Mouse (Mus musculus) megakaryocyte, adult 5-6 weeks (primary cell): ENCODE data around the gene Eif4e3. TPM values are rescaled to one million over a fixed set of nuclear protein-coding genes. Genes with fewer than 3 reads are reported as not detected.

Source experiments
- ATAC-seq: 2 replicates; pipeline ENCODE4 v1.8.0; 2016; ENCODE audit warnings: mild to moderate bottlenecking, inconsistent platforms; ENCODE audit not compliant: poor library complexity, severe bottlenecking
- total RNA-seq, 2 experiments: library from RNA; stranded (forward) in 1 of 2; stranded (reverse) in 1 of 2; fragments of 153-499, 151-499 nt in 1 of 2; fragments of 221-1000, 200-1000 nt in 1 of 2; gene quantifications; 2 replicates each; pipeline versions ENCODE4 v1.2.3 to v1.2.4; 2015 to 2017

Eif4e3 gene
- total RNA-seq, 2 experiments from 2014 or later: 45.4 to 48.3 TPM

DNA sequence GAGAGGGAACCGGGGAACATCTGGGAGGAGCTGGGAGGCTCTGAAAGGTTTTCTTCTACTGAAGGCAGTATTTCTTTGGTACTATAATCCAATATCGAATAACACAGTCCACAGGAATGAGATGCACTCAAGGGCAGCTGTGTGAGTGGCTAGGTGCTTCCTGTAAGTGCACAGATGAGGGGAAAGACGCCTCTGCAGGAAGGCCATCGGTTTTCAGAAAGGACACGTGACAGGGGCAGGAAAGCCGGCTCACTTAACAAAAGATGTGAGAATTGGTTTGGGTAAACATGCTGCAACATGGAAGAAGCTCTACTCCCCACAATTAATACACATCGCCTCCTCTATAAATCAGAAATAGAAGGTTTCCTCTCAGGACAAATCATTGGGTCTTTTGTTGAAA is 40.8 kb downstream of the Eif4e3 start:
- ATAC-seq: 0 out of 2 replicates have a peak, but pooled peaks have one; percentile 33

GRCm38 (mm10) chr6:99625306-99625705 is 41.3 kb downstream of the Eif4e3 start:
- ATAC-seq: peak; percentile 46; the same call in 1 of the 2 replicates

- no peak for ATAC-seq
Measured at GRCm38 (mm10) chr6:99624542-99624941, 42.0 kb downstream of the Eif4e3 start.

DNA sequence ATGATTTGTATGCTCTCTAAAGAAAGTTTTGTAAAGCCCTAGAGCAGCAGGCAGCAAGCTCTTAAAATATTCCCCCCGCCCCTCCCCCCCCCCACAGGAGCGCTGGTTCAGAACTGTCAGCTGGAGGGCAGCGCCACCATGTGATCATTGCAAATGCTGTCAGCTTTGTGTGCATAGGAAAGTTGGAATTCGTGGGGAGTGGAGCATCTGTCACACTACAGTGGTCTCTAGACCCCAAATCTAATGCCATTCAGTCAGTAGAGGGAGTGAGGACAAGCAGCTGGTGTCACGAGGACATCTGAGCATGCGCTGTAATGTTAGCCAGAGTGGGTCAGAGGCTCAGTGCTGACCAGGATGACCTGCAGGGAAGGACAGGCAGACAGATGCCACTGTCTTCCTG is 42.9 kb downstream of the Eif4e3 start:
- no peak for ATAC-seq

DNA sequence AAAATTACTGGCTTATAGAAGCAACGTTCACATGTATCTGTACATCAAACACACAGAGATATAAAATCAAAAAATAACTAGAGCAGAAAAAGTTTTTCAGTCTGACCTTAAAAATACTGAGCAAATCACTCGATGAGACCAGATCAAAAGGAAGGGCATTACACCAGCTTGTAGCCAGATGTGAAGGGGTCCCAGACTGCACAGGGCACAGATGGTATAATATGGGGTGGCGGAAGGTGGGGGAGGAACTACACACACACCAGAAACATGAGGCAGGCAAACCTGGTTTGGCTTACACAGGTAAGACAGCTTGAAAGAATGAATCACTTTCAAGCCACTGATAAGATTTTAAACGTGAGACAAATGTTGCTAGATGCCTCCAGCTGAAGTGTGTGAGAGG is 45.4 kb downstream of the Eif4e3 start:
- ATAC-seq: no peak

DNA sequence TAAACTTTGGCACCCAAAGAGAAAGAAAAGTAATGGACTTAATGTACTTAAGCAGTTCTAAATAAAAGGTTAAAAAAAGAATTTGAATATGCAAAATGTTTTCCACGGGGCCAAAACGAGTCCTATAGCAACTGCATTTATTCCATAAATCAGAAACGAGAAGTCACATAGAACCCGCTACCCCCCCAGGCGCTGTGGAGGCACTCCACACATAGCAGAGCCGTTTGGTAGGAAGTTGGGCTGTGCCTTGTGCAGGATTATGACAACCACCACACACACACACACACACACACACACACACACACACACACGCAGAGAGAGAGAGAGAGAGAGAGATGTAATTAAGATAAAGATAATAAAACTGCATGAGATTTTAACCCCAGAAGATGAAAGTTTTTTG is 46.1 kb downstream of the Eif4e3 start:
- ATAC-seq: peak; percentile 56; the same call in 1 of the 2 replicates

DNA sequence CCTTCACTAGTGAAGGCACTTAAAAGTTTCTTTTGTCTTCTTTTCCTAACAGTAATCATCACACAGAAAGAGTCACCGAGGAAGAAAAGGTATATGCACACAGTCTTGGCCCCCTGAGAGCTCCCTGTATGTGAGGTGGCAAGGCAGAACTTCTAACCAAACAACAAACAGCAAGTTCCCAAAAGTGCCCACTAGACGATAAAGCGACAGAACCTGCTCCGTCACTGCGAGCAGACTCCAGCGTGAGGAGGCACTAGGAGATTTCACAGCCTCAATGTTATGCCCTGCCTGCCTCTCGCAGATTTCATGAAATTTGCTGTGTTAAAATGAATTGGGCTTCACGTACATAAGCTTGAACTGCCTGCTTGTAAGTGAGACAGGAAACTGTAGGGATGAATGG is 46.6 kb downstream of the Eif4e3 start:
- ATAC-seq: peak; percentile 51

GRCm38 (mm10) chr6:99619466-99619865 is 47.1 kb downstream of the Eif4e3 start:
- ATAC-seq: peak; percentile 68

GRCm38 (mm10) chr6:99617867-99618266 is 48.7 kb downstream of the Eif4e3 start:
- no peak for ATAC-seq

DNA sequence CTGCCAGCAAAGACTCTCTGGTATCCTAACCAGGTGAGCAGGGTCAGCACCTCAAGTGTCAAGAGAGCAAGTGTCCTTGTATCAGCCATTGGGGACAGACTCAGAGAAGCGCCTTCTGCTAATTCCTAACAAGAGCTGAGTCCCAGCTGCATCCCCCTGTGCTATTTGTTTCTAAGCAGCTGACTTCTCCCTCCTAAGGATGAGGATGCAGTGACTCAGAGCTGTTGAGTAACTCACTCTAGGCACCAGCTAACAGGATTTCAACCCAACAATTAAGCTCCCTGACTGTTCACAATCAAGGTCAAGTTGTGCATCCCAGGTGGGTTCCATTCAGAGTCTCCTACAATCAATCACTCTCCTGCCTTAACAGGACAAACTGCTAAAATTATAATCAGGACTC is 49.2 kb downstream of the Eif4e3 start:
- no peak; the same call in 1 of the 2 replicates for ATAC-seq

GRCm38 (mm10) chr6:99615272-99615751 is 51.3 kb downstream of the Eif4e3 start:
- ATAC-seq: no peak

GRCm38 (mm10) chr6:99614566-99615271 is 51.9 kb downstream of the Eif4e3 start:
- no peak for ATAC-seq

DNA sequence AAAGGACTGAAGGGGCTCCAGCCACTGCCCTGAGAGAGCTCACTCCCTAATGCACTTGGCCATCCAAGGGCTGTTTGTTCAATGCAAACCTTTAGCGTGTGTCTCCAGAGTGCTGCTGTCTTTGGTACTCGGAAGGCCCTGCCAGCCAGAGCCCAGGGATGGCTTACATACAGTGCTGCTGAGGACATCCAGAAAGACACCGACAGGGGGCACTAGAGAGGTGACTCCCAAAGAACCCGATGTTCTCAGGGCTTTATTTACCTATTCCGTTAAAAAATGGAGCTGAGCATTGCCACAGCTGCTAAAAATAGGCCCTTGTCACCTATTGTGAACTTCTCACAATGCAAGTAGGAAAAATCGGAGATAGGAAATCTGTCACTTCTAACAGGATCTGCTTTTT is 54.7 kb downstream of the Eif4e3 start:
- no peak for ATAC-seq

GRCm38 (mm10) chr6:99610454-99611427 is 55.8 kb downstream of the Eif4e3 start:
- peak; percentile 80 for ATAC-seq

DNA sequence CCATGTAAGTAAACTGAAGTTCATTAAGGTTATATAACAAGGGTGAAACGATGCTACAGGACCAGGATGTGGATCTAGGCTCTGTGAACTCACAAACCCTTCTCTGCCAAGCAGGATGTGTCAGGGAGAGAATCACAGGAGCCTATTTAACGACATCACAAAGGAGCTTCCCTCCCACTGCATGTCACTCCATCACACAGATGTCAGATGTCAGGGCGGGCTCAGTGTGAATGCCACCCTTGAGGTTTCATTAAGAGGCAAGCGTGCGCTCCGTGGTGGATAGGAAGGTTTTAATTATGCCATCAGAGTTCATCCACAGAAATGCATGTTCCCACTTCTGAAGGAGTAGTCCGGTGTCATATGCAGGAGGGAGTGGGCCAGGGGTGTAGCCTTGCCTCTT is 60.5 kb downstream of the Eif4e3 start:
- no peak for ATAC-seq

- ATAC-seq: no peak
Measured at GRCm38 (mm10) chr6:99604758-99605157, 61.8 kb downstream of the Eif4e3 start.

GRCm38 (mm10) chr6:99602434-99602833 is 64.1 kb downstream of the Eif4e3 start:
- ATAC-seq: no peak

- ATAC-seq: 0 out of 2 replicates have a peak, but pooled peaks have one; percentile 3
Measured at GRCm38 (mm10) chr6:99600886-99601285, 65.7 kb downstream of the Eif4e3 start.

- ATAC-seq: peak; percentile 70
Measured at GRCm38 (mm10) chr6:99600168-99600793, 66.3 kb downstream of the Eif4e3 start.

- ATAC-seq: no peak
Measured at GRCm38 (mm10) chr6:99599651-99600050, 66.9 kb downstream of the Eif4e3 start.

DNA sequence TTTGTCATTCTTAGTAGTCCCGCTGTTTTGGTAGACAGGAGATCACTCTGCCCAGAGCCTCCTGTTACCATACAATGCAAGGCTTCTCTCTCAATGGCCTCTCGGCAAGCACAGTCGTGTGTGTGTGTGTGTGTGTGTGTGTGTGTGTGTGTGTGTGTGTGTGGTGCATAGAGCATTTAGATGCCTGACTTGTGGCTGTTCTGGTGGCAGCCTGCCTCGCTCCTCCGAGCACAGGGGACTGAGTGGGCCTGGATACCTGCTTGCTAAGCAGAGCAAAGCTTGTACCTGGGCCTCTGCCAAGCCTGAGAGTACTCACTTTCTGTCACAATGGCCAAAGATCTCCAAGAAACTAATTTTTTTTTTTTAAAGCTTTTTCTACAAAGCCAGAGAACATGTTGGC is 67.3 kb downstream of the Eif4e3 start:
- ATAC-seq: no peak
